Mouse (Mus musculus) midbrain, embryonic 11.5 days (tissue): ENCODE data around the gene Cpsf3. TPM values are rescaled to one million over a fixed set of nuclear protein-coding genes. Genes with fewer than 3 reads are reported as not detected.

Experiments used
- ATAC-seq: fragments of 200-750 bp; cut with Nextera tagmentation; 2 replicates; pipeline ENCODE4 v1.8.0; 2017; ENCODE audit warnings: moderate TSS enrichment, moderate library complexity; ENCODE audit not compliant: low FRiP score
- DNase-seq: peaks from one replicate; pipeline ENCODE4 v3.0.0; 2015; ENCODE audit warnings: low spot score; ENCODE audit errors: missing footprints
- H3K27ac ChIP-seq: fragments of 300-500 bp; sonication (generic); 2 replicates; pipeline ENCODE4 v1.5.1; 2014; ENCODE audit warnings: low read depth, low read length
- H3K27me3 ChIP-seq: fragments of 300-500 bp; sonication (generic); 2 replicates; pipeline ENCODE4 v1.6.1; 2014; ENCODE audit warnings: mild to moderate bottlenecking, low read length, moderate library complexity, mixed read lengths; ENCODE audit not compliant: control insufficient read depth, insufficient read depth
- H3K36me3 ChIP-seq: fragments of 300-500 bp; sonication (generic); 2 replicates; pipeline ENCODE4 v1.6.1; 2014; ENCODE audit warnings: mild to moderate bottlenecking, low read length, moderate library complexity, mixed read lengths; ENCODE audit not compliant: control insufficient read depth, insufficient read depth
- H3K4me1 ChIP-seq: fragments of 300-500 bp; sonication (generic); 2 replicates; pipeline ENCODE4 v1.6.1; 2014; ENCODE audit warnings: low read length; ENCODE audit not compliant: control insufficient read depth, insufficient read depth
- H3K4me2 ChIP-seq: fragments of 300-500 bp; sonication (generic); 2 replicates; pipeline ENCODE4 v1.6.1; 2014; ENCODE audit warnings: mild to moderate bottlenecking, moderate library complexity
- H3K4me3 ChIP-seq: fragments of 300-500 bp; sonication (generic); 2 replicates; pipeline ENCODE4 v1.5.1; 2014; ENCODE audit warnings: low read depth, low read length
- H3K9ac ChIP-seq: fragments of 300-500 bp; sonication (generic); 2 replicates; pipeline ENCODE4 v1.6.1; 2014; ENCODE audit warnings: low read length
- H3K9me3 ChIP-seq: fragments of 300-500 bp; sonication (generic); 2 replicates; pipeline ENCODE4 v1.6.1; 2016; ENCODE audit warnings: low read length; ENCODE audit not compliant: control insufficient read depth
- WGBS: fragments of 180-500 bp; shearing (Covaris S2); extraction: QIAGEN DNeasy Blood & Tissue Kit; methylation state at CpG from one replicate; pipeline ENCODE4 v1.1.7; 2014; 5-methylcytosine and 5-hydroxymethylcytosine counted together
- polyA plus RNA-seq: library from polyadenylated mRNA; unstranded; fragments of >200 nt; fragmentation: Nextera tagmentation; extraction: Ambion mirVana; gene quantifications from 2 replicates; pipeline ENCODE4 v1.2.1, GENCODE M21; 2014

Gene Cpsf3
- 138 and 145 TPM in 2 replicates for polyA plus RNA-seq

DNA sequence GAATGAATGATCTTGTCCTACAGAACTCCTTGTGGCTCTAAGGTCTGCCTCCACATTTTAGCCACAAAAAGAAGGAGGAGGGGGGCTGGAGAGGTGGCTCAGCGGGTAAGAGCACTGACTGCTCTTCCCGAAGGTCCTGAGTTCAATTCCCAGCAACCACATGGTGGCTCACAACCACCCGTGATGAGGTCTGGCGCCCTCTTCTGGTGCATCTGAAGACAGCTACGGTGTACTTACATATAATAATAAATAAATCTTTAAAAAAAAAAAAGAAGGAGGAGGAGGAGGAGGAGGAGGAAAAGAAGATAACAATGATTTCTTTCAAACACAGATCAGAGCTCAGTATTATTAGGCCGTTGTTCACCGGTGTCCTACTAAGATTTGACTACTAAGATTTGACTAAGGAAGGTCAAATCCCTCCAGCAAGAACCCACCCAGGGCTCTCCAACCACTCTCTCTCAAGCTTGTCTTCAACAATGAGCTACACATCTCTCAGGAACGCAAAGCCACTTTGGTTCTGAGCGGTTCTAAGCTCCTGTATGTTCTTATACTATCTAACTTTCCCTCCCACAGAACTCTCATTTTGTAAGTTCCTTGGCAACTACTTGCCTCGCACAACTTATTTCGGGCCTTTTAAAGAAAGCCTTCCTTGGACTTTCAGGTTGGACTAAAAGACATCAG lies at the start of gene Cpsf3:
Gene Cpsf3, plus strand, starts transcription at position 631 of the 681 bp plus-strand sequence.
- ATAC-seq: no peak
- H3K36me3 ChIP-seq: no peaks in the 10 kb centered on the region
- H3K27ac ChIP-seq: peak within 1 kb of the TSS; percentile 49
- H3K4me1 ChIP-seq: peaks cover 7% of the 10 kb centered on the region
- peak; percentile 85 for DNase-seq
- H3K27me3 ChIP-seq: no peaks in the 10 kb centered on the region
- 62% methylated on average over 11 of the region's 11 CpGs for WGBS
- H3K4me2 ChIP-seq: peak within 1 kb of the TSS; percentile 80
- peak within 1 kb of the TSS; percentile 76 for H3K4me3 ChIP-seq
- peak within 1 kb of the TSS; percentile 82 for H3K9ac ChIP-seq
- H3K9me3 ChIP-seq: no peaks in the 10 kb centered on the region

DNA sequence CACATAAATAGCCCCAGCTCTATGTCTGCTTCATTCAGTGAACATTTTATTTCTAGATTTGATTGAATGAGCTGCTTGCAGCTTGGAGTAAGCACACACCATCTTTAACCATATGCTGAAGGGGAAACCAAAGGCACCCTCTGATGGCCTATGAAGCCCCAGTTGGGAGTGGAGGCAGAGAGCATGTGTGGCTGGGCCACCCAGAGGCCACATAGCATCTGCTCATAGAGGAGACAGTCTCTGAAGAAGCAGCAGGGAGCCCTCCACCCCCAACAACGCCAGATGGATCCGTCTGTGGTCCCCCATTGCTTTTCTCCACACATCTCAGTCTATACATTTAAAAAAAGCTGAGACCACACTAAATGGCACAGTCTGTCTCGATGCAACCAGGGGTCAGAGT lies 43.2 kb upstream of the Cpsf3 start:
- Histone ChIP-seq H3K27me3 (no peaks in the 10 kb centered on the region), H3K36me3 (peaks cover 17% of the 10 kb centered on the region), H3K4me3 (no peak overlapping the region), H3K27ac (no peak overlapping the region), H3K9me3 (no peaks in the 10 kb centered on the region), H3K4me2 (no peak overlapping the region), H3K9ac (no peak overlapping the region), H3K4me1 (no peaks in the 10 kb centered on the region)
- WGBS: 81% methylated on average over 3 of the region's 3 CpGs
- ATAC-seq (no peak), DNase-seq (no peak)

DNA sequence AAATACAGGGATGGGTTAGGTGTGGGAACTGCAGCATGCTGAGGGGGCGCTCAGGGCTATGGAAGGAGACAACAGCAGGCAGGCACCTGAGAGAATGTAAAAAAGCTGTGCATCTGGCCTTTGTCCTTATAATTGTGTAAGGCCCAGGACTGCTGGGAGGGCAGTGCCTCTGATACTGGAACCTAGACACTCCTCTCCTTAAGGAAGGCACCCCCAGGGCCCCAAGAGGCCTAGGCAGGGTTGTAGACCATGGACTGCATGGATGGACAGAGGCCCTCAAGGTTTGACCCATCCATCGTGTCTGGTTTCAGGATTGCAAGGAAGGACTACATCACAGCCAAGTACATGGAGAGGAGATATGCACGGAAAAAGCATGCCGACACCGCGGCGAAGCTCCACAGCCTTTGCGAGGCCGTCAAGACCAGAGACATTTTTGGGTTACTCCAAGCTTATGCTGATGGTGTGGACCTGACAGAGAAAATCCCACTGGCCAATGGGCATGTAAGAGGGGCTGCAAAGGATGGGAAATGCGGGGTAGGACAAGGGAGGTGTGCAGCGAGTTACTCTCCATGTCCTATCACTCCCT lies 40.7 kb upstream of the Cpsf3 start:
- H3K36me3 ChIP-seq: peaks cover 14% of the 10 kb centered on the region

DNA sequence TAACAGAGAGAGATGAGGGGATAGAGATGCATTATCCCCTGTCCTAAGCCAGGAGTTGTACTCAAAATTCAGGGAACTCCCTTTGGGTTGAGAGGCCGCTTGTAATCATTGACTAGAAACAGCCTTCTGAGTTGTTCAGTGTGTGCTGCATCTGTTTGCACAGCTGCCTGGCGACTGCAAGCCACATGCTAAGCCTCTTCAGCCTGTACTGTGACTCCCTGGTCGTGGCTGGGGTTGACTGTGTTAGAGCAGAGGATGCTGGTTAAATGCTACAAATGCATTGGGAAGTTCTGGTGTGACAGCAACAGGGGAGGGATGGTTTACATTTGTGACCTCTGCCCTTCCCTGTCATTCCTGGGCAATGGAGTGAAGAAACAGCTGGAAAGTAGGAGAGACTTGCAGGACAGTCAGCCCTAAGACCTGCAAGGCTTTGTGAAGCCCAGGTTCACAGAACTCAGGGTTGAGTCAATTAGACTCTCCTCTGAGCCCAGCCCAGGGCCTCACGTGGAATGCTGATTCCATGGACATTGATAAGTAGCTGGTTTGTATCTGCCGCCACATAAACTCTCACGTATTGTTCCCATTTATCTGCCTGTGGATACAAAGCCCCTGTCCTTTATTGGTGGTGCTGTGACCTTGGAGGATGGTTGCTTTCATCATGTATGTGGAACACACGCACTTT lies 37.3 kb upstream of the Cpsf3 start:
- 83% methylated on average over 7 of the region's 7 CpGs for WGBS
- ATAC-seq: no peak
- Histone ChIP-seq H3K36me3 (peaks cover 23% of the 10 kb centered on the region), H3K4me1 (no peaks in the 10 kb centered on the region), H3K9ac (no peak overlapping the region), H3K27ac (no peak overlapping the region), H3K9me3 (no peaks in the 10 kb centered on the region), H3K4me3 (no peak overlapping the region), H3K27me3 (no peaks in the 10 kb centered on the region), H3K4me2 (no peak overlapping the region)
- peak; percentile 64 for DNase-seq

More for the DNA sequence above, 40.7 kb upstream of the Cpsf3 start:
- WGBS: 95% methylated on average over 11 of the region's 11 CpGs
- H3K9ac ChIP-seq: no peak overlapping the region
- H3K27me3 ChIP-seq: no peaks in the 10 kb centered on the region
- H3K4me2 ChIP-seq: no peak overlapping the region
- DNase-seq (peak; percentile 56), ATAC-seq (no peak)
- no peak overlapping the region for H3K27ac ChIP-seq
- no peaks in the 10 kb centered on the region for H3K9me3 ChIP-seq
- H3K4me1 ChIP-seq: no peaks in the 10 kb centered on the region
- H3K4me3 ChIP-seq: no peak overlapping the region

DNA sequence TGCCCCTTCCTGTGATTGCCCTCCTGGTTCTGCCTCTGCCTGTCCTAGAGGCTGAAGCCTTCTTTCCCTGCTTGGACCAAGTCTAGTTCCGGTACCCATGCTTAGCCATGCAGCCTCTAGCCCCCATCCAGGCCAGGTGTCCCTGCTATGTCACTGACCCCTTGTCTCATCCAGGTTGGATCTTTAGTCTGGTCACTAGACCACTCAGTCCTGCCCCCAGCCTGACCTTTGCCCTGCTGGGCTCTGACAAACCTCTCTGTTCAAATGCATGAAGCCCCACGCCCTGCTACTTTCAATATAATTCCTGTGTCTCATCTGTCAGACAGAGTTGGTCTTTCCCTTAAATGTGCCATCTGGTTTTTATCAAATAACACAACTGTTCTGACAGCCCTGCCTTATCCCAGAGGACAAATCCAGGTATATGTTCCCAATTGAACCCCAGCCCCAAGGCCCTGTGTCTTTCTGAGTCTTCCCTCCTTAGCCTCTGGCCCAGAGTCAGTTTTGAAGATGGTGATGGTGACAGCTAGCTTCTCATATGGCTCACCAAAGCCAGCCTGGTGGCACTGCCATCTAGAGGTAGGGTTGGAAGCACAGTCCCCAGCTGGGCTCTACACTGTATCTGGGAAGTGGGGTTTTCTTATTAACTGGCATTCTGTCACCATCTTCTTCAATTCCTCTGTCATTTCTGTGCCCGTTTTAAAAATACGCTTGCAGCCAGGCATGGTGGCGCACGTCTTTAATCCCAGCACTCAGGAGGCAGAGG lies 24.5 kb upstream of the Cpsf3 start:
- ATAC-seq (no peak), DNase-seq (no peak)
- Histone ChIP-seq H3K4me3 (no peak overlapping the region), H3K4me2 (no peak overlapping the region), H3K9me3 (no peaks in the 10 kb centered on the region), H3K36me3 (peaks cover 18% of the 10 kb centered on the region), H3K27ac (no peak overlapping the region), H3K9ac (no peak overlapping the region), H3K4me1 (no peaks in the 10 kb centered on the region), H3K27me3 (no peaks in the 10 kb centered on the region)
- 94% methylated on average over 6 of the region's 6 CpGs for WGBS

DNA sequence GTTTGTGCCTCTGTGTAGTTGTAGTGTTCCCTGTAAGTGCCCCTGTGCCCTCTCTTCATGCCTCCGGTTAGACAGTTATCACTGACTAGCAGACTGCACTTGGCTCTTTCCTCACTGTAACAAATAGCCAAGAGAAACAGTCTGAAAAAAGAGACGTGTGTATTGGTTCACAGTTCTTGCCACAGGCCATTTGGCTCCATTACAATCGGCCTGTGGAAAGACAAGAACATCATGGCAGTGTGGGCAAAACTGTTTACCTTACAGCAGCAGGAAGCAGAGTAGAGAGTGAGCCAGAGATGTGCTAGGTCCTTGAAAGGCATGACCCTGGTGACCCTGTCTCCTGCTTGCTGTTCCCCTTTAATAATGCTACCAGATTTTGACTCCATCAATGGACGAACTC lies 23.7 kb upstream of the Cpsf3 start:
- peaks cover 22% of the 10 kb centered on the region for H3K36me3 ChIP-seq
- no peak overlapping the region for H3K4me3 ChIP-seq
- ATAC-seq (no peak), DNase-seq (no peak)
- 89% methylated on average over 4 of the region's 4 CpGs for WGBS
- no peak overlapping the region for H3K4me2 ChIP-seq
- H3K27ac ChIP-seq: no peak overlapping the region
- no peaks in the 10 kb centered on the region for H3K9me3 ChIP-seq
- no peak overlapping the region for H3K9ac ChIP-seq
- H3K27me3 ChIP-seq: no peaks in the 10 kb centered on the region
- no peaks in the 10 kb centered on the region for H3K4me1 ChIP-seq

DNA sequence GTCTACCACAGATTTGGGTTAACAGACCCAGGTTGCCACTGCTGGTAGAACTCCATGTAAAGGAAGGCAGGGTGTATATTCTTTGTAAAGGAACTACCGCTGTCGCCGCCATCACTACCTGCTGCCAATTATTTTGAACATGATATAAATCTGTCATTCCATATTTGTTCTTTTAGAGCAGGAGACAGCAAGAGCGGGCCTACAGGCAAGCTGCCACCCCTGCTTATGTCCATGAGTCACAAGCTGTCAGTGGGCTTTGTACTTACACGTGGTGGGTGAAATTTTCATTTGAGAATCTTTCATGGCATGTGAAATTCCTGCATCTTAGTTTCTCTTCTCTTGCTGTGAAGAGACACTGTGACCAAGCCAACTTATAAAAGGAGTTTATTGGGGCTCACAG lies 21.9 kb upstream of the Cpsf3 start:
- Histone ChIP-seq H3K27ac (no peak overlapping the region), H3K4me2 (no peak overlapping the region), H3K9me3 (no peaks in the 10 kb centered on the region), H3K9ac (no peak overlapping the region), H3K36me3 (peaks cover 21% of the 10 kb centered on the region), H3K4me3 (no peak overlapping the region), H3K27me3 (no peaks in the 10 kb centered on the region), H3K4me1 (no peaks in the 10 kb centered on the region)
- WGBS: 94% methylated on average over 5 of the region's 5 CpGs
- ATAC-seq: no peak
- no peak for DNase-seq

DNA sequence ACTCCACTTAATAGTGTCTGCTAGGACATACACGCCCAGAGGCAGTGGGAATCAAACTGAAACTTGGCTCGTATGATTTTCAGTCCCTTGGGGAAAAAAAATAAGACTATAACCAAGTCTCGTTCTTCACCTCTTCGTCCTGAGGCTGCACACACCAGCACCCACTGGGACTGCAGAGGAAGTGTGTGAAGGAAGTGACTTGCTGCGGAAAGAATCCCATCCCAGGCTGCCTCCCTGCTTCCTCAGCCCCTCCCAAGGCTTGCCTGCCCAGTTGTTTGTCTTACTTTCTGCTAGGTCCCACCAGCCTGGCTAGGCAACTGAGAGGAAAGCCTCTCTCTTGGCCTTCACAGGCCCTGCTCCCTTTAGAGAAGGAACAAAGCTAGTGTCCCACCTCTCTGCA lies 20.9 kb upstream of the Cpsf3 start:
- no peak for ATAC-seq
- Histone ChIP-seq H3K4me2 (no peak overlapping the region), H3K27ac (no peak overlapping the region), H3K36me3 (peaks cover 19% of the 10 kb centered on the region), H3K4me1 (no peaks in the 10 kb centered on the region), H3K4me3 (no peak overlapping the region), H3K9me3 (no peaks in the 10 kb centered on the region), H3K9ac (no peak overlapping the region), H3K27me3 (no peaks in the 10 kb centered on the region)
- DNase-seq: no peak
- 85% methylated on average over 5 of the region's 5 CpGs for WGBS

DNA sequence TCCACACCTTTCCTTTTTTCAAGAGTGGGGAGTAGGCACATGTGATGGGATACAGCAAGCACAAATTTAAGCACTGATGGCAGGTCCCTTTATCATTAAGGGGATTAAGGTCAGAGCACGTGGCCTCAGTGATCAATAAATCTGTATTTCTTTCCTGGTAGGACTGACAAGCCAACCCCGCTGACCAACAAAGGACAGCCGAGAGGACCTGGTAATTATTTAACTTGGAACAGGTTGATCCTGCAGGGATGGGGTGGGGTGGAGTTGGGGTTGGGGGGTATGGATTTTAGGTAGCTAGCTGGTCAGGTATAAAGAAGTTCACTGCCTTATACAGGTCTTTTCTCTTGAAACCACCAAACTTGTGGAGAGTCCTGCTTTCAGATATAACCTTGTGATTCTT lies 20.2 kb upstream of the Cpsf3 start:
- Histone ChIP-seq H3K27me3 (no peaks in the 10 kb centered on the region), H3K27ac (no peak overlapping the region), H3K4me3 (no peak overlapping the region), H3K4me2 (no peak overlapping the region), H3K9me3 (no peaks in the 10 kb centered on the region), H3K4me1 (no peaks in the 10 kb centered on the region), H3K36me3 (peaks cover 16% of the 10 kb centered on the region), H3K9ac (no peak overlapping the region)
- 90% methylated on average over 3 of the region's 3 CpGs for WGBS
- no peak for DNase-seq
- ATAC-seq: no peak
